Mouse (Mus musculus): ENCODE measurements around the gene Zfp105.
A peak's percentile ranks its signal among the peaks of the same experiment; 100 is the strongest.

Zfp105 gene

GRCm38 (mm10) chr9:122922936-122923381 lies at the start of gene Zfp105:
TSS of gene Zfp105 (plus strand) at chr9:122923072.
- DNase-seq (ENCODE audit: low spot score), result peak; percentile 53

GRCm38 (mm10) chr9:122874653-122875052 lies 48.2 kb upstream of the Zfp105 start:
- DNase-seq (ENCODE audit: low spot score), result no peak

- no peak for DNase-seq (ENCODE audit: low spot score)
Observed at GRCm38 (mm10) chr9:122875145-122875544, 47.7 kb upstream of the Zfp105 start.

- no peak for DNase-seq (ENCODE audit: low spot score)
Observed at GRCm38 (mm10) chr9:122885385-122885784, 37.5 kb upstream of the Zfp105 start, which contains the start of gene Zkscan7. TSS of gene Zkscan7 (plus strand) at chr9:122885685.

GRCm38 (mm10) chr9:122886372-122887179 lies 36.3 kb upstream of the Zfp105 start:
- peak; percentile 22 for DNase-seq (ENCODE audit: low spot score)

GRCm38 (mm10) chr9:122901047-122901446 lies 21.8 kb upstream of the Zfp105 start:
- no peak for DNase-seq (ENCODE audit: low spot score)

- DNase-seq (ENCODE audit: low spot score), result peak; percentile 58
Observed at GRCm38 (mm10) chr9:122902717-122903535, 19.9 kb upstream of the Zfp105 start.

- DNase-seq (ENCODE audit: low spot score), result no peak
Observed at GRCm38 (mm10) chr9:122922436-122922835, 436 bp upstream of the Zfp105 start.

GRCm38 (mm10) chr9:122928915-122929314 lies 6.0 kb downstream of the Zfp105 start:
- no peak for DNase-seq (ENCODE audit: low spot score)

GRCm38 (mm10) chr9:122950643-122951475 lies 28.0 kb downstream of the Zfp105 start, which contains the start of the genes 1110059G10Rik and Kif15:
TSS of gene 1110059G10Rik (minus strand) at chr9:122951000.
TSS of gene Kif15 (plus strand) at chr9:122951046.
- DNase-seq (ENCODE audit: low spot score), result peak; percentile 76
